Mouse (Mus musculus): ENCODE data around the gene Sfxn2. TPM values are rescaled to one million over a fixed set of nuclear protein-coding genes. Genes with fewer than 3 reads are reported as not detected.
A peak's percentile ranks its signal among the peaks of the same experiment; 100 is the strongest.

The Sfxn2 gene
- total and polyA plus RNA-seq, 3 experiments, result 20.3 to 36.6 (median 21.2) TPM

- H3K27ac ChIP-seq (ENCODE audit: control insufficient read depth, low read depth, low read length), result no peak overlapping the region
- no peak overlapping the region for H3K4me3 ChIP-seq (ENCODE audit: control insufficient read depth in 1 of 2, insufficient read depth in 1 of 2, low read depth in 2 of 2, low read length in 2 of 2)
- H3K36me3 ChIP-seq (ENCODE audit: control insufficient read depth in 1 of 2, insufficient read depth in 2 of 2, low read length in 2 of 2), result peaks cover 4 to 6% of the 10 kb centered on the region in 2 experiments; a peak in 3 of 4 replicates
- no peaks in the 10 kb centered on the region for H3K9me3 ChIP-seq (replicated peaks; ENCODE audit: insufficient read depth, low read length)
- DNase-seq (ENCODE audit: low read depth, low spot score), result peak; percentile 89
- peaks cover 5 to 14% of the 10 kb centered on the region in 2 experiments; a peak in 2 of 4 replicates for H3K4me1 ChIP-seq (ENCODE audit: control insufficient read depth in 1 of 2, insufficient read depth in 2 of 2, low read length in 2 of 2)
- H3K79me2 ChIP-seq (ENCODE audit: control insufficient read depth, insufficient read depth, low read length, poor library complexity), result peaks cover 17% of the 10 kb centered on the region
- H3K27me3 ChIP-seq (ENCODE audit: control insufficient read depth in 1 of 2, insufficient read depth in 2 of 2, low read length in 2 of 2), result no peaks in the 10 kb centered on the region
- H3K9ac ChIP-seq (ENCODE audit: control insufficient read depth, low read depth, low read length, poor library complexity, severe bottlenecking), result no peak overlapping the region
- TF ChIP-seq RAD21 (IDR thresholded peaks at IDR 0.05; ENCODE audit: low read depth, low read length), result peak; percentile 26
- TF ChIP-seq TAL1 (IDR thresholded peaks at IDR 0.05; ENCODE audit: low read length), result no peak
- TF ChIP-seq HCFC1 (IDR thresholded peaks at IDR 0.05; ENCODE audit: low read depth, low read length), result no peak
- 0 out of 2 replicates have a peak, but pooled peaks have one; percentile 12 for TF ChIP-seq ELF1 (IDR thresholded peaks at IDR 0.05; ENCODE audit: low read depth, low read length)
- no peak for TF ChIP-seq NRF1 (IDR thresholded peaks at IDR 0.05; ENCODE audit: insufficient read depth, low read depth, low read length, poor library complexity, severe bottlenecking)
- TF ChIP-seq MAX (IDR thresholded peaks at IDR 0.05; ENCODE audit: low read length), result no peak
- no peak for TF ChIP-seq NELFE (IDR thresholded peaks at IDR 0.05; ENCODE audit: low read depth, low read length)
- 0 out of 2 replicates have a peak, but pooled peaks have one; percentile 43 for TF ChIP-seq SIN3A (IDR thresholded peaks at IDR 0.05; ENCODE audit: low read length)
- TF ChIP-seq MXI1 (IDR thresholded peaks at IDR 0.05; ENCODE audit: low read depth, low read length), result no peak; the same call in none of the 2 replicates
- 0 out of 2 replicates have a peak, but pooled peaks have one; percentile 32 for TF ChIP-seq TBP (IDR thresholded peaks at IDR 0.05; ENCODE audit: low read depth, low read length)
- no peak for TF ChIP-seq MYB (IDR thresholded peaks at IDR 0.05; ENCODE audit: low read depth, low read length)
- no peak for TF ChIP-seq POLR2A (IDR thresholded peaks at IDR 0.05; ENCODE audit: control insufficient read depth in 1 of 2, insufficient read depth in 1 of 2, low read depth in 1 of 2, low read length in 2 of 2, poor library complexity in 1 of 2)
- no peak; the same call in 1 of the 2 replicates for TF ChIP-seq RCOR1 (IDR thresholded peaks at IDR 0.05; ENCODE audit: low read depth, low read length)
- TF ChIP-seq ETS1 (IDR thresholded peaks at IDR 0.05; ENCODE audit: low read depth, low read length), result no peak
- TF ChIP-seq POLR2AphosphoS2 (IDR thresholded peaks at IDR 0.05; ENCODE audit: low read length), result no peak
- no peak for TF ChIP-seq UBTF (IDR thresholded peaks at IDR 0.05; ENCODE audit: borderline replicate concordance, insufficient read depth, low read depth, low read length)
- TF ChIP-seq BHLHE40 (IDR thresholded peaks at IDR 0.05; ENCODE audit: borderline replicate concordance, low read depth, low read length), result no peak
- 0 out of 2 replicates have a peak, but pooled peaks have one; percentile 28 for TF ChIP-seq MYC (IDR thresholded peaks at IDR 0.05; ENCODE audit: low read depth, low read length)
- no peak for TF ChIP-seq CHD2 (IDR thresholded peaks at IDR 0.05; ENCODE audit: low read length)
- no peak for TF ChIP-seq E2F4 (IDR thresholded peaks at IDR 0.05; ENCODE audit: borderline replicate concordance, low read depth, low read length)
- no peak for TF ChIP-seq ZNF384 (IDR thresholded peaks at IDR 0.05; ENCODE audit: low read depth, low read length)
- no peak for TF ChIP-seq ZC3H11A (IDR thresholded peaks at IDR 0.05; ENCODE audit: low read depth, low read length)
- peak; percentile 61 for TF ChIP-seq SMC3 (IDR thresholded peaks at IDR 0.05; ENCODE audit: low read depth, low read length)
- 0 out of 2 replicates have a peak, but pooled peaks have one; percentile 11 for TF ChIP-seq MAZ (IDR thresholded peaks at IDR 0.05; ENCODE audit: low read depth, low read length)
- TF ChIP-seq POLR2AphosphoS5 (IDR thresholded peaks at IDR 0.05; ENCODE audit: borderline replicate concordance, low read depth, low read length), result no peak
- TF ChIP-seq TCF12 (IDR thresholded peaks at IDR 0.05; ENCODE audit: low read depth, low read length), result no peak
- no peak for TF ChIP-seq MAFK (IDR thresholded peaks at IDR 0.05; ENCODE audit: borderline replicate concordance, low read depth, low read length)
- no peak for TF ChIP-seq JUND (IDR thresholded peaks at IDR 0.05; ENCODE audit: low read depth, low read length)
- TF ChIP-seq EP300 (IDR thresholded peaks at IDR 0.05; ENCODE audit: low read depth in 1 of 2, low read length in 2 of 2), result no peak
- TF ChIP-seq MEF2A (IDR thresholded peaks at IDR 0.05; ENCODE audit: extremely low read depth, insufficient replicate concordance, low read depth, low read length, poor library complexity, severe bottlenecking), result no peak
- TF ChIP-seq GABPA (IDR thresholded peaks at IDR 0.05; ENCODE audit: low read depth, low read length), result no peak
- TF ChIP-seq USF2 (IDR thresholded peaks at IDR 0.05; ENCODE audit: borderline replicate concordance in 1 of 2, insufficient read depth in 1 of 2, low read depth in 1 of 2, low read length in 2 of 2), result no peak
- TF ChIP-seq USF1 (IDR thresholded peaks at IDR 0.05; ENCODE audit: low read depth, low read length), result no peak
- TF ChIP-seq GATA1 (IDR thresholded peaks at IDR 0.05; ENCODE audit: low read depth, low read length), result no peak
- TF ChIP-seq ZMIZ1 (IDR thresholded peaks at IDR 0.05; ENCODE audit: low read depth, low read length), result no peak
- peak; percentile 63 to 71 (median 67) for TF ChIP-seq CTCF (IDR thresholded peaks at IDR 0.05 in 2 of 3, conservative IDR thresholded peaks at IDR 0.05 in 1 of 3; ENCODE audit: control insufficient read depth in 1 of 3, insufficient read depth in 1 of 3, low read depth in 2 of 3, low read length in 3 of 3, poor library complexity in 1 of 3, severe bottlenecking in 1 of 3)
- TF ChIP-seq CHD1 (IDR thresholded peaks at IDR 0.05; ENCODE audit: low read depth, low read length), result no peak
- no peak for TF ChIP-seq KAT2A (conservative IDR thresholded peaks at IDR 0.05; ENCODE audit: low read depth, low read length)
These were observed 34.3 kb downstream of the Sfxn2 start for GRCm38 (mm10) chr19:46607424-46607823.

All from MEL (cell line).